Mouse (Mus musculus) liver, embryonic 12.5 days (tissue): Measurements from ENCODE around the gene Def6. TPM values are rescaled to one million over a fixed set of nuclear protein-coding genes. Genes with fewer than 3 reads are reported as not detected.

ENCODE experiments used
- polyA plus RNA-seq: library from polyadenylated mRNA; unstranded; fragments of >200 nt; fragmentation: Nextera tagmentation; extraction: Ambion mirVana; gene quantifications from 2 replicates; pipeline ENCODE4 v1.2.1, GENCODE M21; 2016

Def6 gene
- polyA plus RNA-seq, 1 experiment from 2014 or later = 25.2 TPM

Other genes with a start within 250 kb of the Def6 start
- 0.44 and 0.53 TPM in 2 replicates for gene Tcp11, start 127.1 kb upstream of the Def6 start, polyA plus RNA-seq
- 0.91 and 1.2 TPM in 2 replicates for gene Scube3, start 65.6 kb upstream of the Def6 start, polyA plus RNA-seq
- gene Zfp523, start 30.6 kb upstream of the Def6 start, polyA plus RNA-seq = 11.1 TPM in 2 replicates
- 2.0 and 2.1 TPM in 2 replicates for gene Ppard, start 24.9 kb downstream of the Def6 start, polyA plus RNA-seq
- 18.8 and 22.1 TPM in 2 replicates for gene Fance, start 105.7 kb downstream of the Def6 start, polyA plus RNA-seq
- 472 and 487 TPM in 2 replicates for gene Rpl10a, start 120.7 kb downstream of the Def6 start, polyA plus RNA-seq
- gene Tead3, start 143.0 kb downstream of the Def6 start, polyA plus RNA-seq = 1.9 and 2.0 TPM in 2 replicates
- 1.4 and 1.6 TPM in 2 replicates for gene Tulp1, start 157.4 kb downstream of the Def6 start, polyA plus RNA-seq